Mouse (Mus musculus): ENCODE measurements around the gene Park7. TPM values are rescaled to one million over a fixed set of nuclear protein-coding genes. Genes with fewer than 3 reads are reported as not detected.
A peak's percentile ranks its signal among the peaks of the same experiment; 100 is the strongest.

Gene Park7
- polyA plus RNA-seq, 1 experiment from 2014 or later = 411 TPM

DNA sequence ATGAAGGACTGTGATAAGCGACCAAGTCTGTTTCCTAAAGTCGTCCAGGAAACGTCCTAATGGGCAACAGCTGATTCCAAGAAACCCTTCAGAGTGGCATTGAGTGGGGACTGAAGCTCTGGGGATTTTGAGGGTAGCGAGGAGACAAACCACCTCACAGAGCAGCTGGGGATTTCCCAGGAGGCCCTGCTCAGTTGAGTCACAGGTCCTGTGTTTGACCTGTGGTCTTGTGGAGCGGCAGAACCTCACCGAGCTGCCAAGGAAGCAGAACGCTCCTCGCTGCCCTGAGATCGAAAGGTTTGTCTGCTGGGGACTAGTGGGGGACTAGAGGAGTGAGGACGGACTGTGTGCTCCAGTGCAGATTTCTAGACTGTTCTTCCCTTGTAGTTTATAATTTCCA lies 13.6 kb upstream of the Park7 start:
- no peaks in the 10 kb centered on the region for H3K36me3 ChIP-seq
- ATAC-seq (ENCODE audit: low FRiP score, low read depth) = no peak
- no peaks in the 10 kb centered on the region; the same call in 1 of the 2 replicates for H3K9me3 ChIP-seq
- no peak overlapping the region for H3K27ac ChIP-seq
- no peak overlapping the region for H3K4me2 ChIP-seq (replicated peaks)
- H3K27me3 ChIP-seq = peaks cover 5% of the 10 kb centered on the region; the same call in 1 of the 2 replicates
- H3K9ac ChIP-seq = no peak overlapping the region; the same call in 1 of the 2 replicates
- no peak overlapping the region for H3K4me3 ChIP-seq
- 59% methylated on average over 10 of the region's 10 CpGs for WGBS
- no peaks in the 10 kb centered on the region for H3K4me1 ChIP-seq

DNA sequence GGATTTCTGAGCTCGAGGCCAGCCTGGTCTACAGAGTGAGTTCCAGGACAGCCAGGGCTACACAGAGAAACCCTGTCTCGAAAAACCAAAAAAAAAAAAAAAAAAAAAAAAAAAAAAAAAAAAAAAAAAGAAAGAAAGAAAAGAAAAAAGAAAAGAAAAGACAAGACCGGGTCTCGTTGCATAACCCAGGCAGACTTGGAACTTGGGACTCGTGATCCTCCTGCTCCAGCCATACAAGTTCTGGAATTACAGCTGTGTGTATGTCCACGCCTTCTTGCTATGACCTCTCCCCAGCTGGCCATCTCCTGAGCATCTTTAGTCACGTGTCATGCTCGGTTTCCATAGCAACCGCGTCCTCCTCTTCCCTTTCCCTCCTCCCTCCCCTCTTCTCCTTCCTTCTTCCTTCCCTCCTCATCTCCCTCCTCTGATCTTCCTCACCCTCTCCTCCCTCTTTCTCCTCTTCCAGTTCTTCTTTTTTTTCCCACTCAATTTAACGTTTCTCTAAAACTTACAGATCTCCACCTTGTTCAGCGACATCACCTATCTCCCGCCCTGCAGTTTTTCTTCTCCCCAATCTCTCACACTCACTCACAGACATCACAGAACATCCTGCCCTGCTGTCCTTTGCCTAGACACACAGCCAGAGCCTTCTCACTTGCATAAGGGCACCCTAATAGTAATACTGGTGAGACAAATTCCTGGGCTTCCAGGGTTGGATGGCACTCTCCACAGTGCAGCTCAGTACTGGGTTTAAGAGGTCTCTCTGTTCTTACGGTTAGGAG lies 12.9 kb upstream of the Park7 start:
- Histone ChIP-seq H3K4me2 (replicated peaks) (no peak overlapping the region), H3K9me3 (no peaks in the 10 kb centered on the region; the same call in 1 of the 2 replicates), H3K27me3 (peaks cover 5% of the 10 kb centered on the region; the same call in 1 of the 2 replicates), H3K4me3 (no peak overlapping the region), H3K4me1 (no peaks in the 10 kb centered on the region), H3K9ac (no peak overlapping the region), H3K27ac (no peak overlapping the region), H3K36me3 (no peaks in the 10 kb centered on the region)
- ATAC-seq (ENCODE audit: low FRiP score, low read depth) = no peak
- WGBS = 56% methylated on average over 14 of the region's 14 CpGs

DNA sequence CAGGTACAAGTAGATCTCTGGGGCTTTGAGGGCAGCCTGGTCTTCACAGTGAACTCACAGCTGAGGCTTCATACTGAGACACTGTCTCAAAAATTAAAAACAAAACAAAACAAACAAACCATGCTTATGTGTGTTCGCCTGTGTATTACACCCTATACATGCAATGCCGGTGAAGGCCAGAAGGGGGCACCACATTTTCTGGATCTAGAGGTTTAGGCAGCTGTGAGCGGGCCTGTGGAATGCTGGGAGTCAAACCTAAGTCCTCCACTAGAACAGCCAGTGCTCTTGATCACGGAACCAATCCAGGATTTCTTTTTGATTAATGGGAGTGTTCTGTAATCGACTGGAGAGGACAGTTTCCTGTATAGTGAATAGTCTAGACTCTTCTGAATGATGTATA lies 11.7 kb upstream of the Park7 start:
- no peak for ATAC-seq (ENCODE audit: low FRiP score, low read depth)
- WGBS = 55% methylated on average over 5 of the region's 5 CpGs
- Histone ChIP-seq H3K27me3 (peaks cover 5% of the 10 kb centered on the region; the same call in 1 of the 2 replicates), H3K4me3 (no peak overlapping the region), H3K27ac (no peak overlapping the region), H3K4me1 (no peaks in the 10 kb centered on the region), H3K4me2 (replicated peaks) (no peak overlapping the region), H3K36me3 (no peaks in the 10 kb centered on the region), H3K9ac (no peak overlapping the region), H3K9me3 (no peaks in the 10 kb centered on the region; the same call in 1 of the 2 replicates)

DNA sequence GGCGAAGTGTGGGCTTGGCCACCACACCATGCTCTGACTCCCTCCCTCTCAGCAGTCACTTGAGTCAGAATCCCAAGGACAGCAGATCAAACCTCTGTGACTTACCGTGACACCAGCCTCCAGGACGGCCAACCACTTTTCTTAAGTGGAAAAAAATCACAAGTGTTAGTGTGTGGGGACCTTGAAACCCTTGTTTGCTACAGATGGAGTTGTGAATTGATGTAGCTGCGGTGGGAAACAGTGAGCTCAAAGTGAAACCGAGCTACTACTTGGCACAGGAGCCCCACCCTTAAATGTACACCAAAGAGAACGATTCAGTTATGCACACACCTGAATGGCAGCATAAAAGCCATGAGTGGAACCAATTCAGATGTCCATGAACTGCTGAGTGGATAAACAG lies 10.7 kb upstream of the Park7 start:
- Histone ChIP-seq H3K4me2 (replicated peaks) (no peak overlapping the region), H3K9ac (no peak overlapping the region), H3K27me3 (peaks cover 5% of the 10 kb centered on the region; the same call in 1 of the 2 replicates), H3K4me3 (no peak overlapping the region), H3K27ac (no peak overlapping the region), H3K36me3 (no peaks in the 10 kb centered on the region), H3K4me1 (no peaks in the 10 kb centered on the region), H3K9me3 (no peaks in the 10 kb centered on the region; the same call in 1 of the 2 replicates)
- ATAC-seq (ENCODE audit: low FRiP score, low read depth) = no peak
- 82% methylated on average over 6 of the region's 6 CpGs for WGBS

DNA sequence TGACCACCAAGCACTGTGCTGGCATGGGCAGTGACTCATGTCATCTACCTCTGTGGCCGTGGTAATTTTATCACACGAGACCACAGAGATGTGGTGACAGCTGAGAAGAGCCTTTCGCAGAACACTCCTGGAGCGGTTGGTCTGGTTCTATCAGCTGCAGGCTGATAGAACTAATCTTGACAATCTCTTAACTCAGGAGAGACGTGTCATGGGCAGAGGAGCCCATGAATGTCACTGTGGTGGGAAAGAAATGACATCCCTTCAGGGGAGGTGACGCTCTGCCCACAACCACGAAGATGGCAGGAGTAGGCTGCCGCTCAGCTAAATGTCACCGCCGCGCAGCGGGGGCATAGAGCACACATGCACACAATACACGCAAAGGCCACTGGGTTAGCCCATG lies 10.1 kb upstream of the Park7 start:
- Histone ChIP-seq H3K4me2 (replicated peaks) (no peak overlapping the region), H3K4me1 (no peaks in the 10 kb centered on the region), H3K27me3 (peaks cover 5% of the 10 kb centered on the region; the same call in 1 of the 2 replicates), H3K36me3 (no peaks in the 10 kb centered on the region), H3K4me3 (no peak overlapping the region), H3K27ac (no peak overlapping the region), H3K9ac (no peak overlapping the region), H3K9me3 (no peaks in the 10 kb centered on the region; the same call in 1 of the 2 replicates)
- 81% methylated on average over 13 of the region's 13 CpGs for WGBS
- no peak for ATAC-seq (ENCODE audit: low FRiP score, low read depth)

DNA sequence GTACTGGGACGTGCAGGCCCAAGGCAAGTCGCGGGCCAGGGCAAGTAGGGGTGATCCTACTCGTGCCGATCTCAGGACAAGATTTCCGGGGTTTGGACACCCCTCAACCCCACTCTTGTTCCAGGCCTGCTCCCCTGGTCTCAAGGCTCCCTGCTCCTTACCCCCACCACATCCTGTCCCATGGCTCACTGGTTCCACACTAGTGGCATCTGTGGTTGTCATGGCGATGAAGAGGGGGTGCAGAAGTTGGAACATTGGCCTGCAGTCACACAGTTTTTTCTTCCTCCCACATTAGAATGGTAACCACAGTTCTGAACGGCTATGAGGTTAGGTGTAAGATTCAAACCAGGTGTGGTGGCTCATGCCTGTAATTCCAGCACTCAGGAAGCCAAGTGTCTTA lies 7.0 kb upstream of the Park7 start:
- Histone ChIP-seq H3K4me3 (no peak overlapping the region), H3K36me3 (no peaks in the 10 kb centered on the region), H3K27ac (no peak overlapping the region), H3K27me3 (no peaks in the 10 kb centered on the region), H3K9me3 (no peaks in the 10 kb centered on the region; the same call in 1 of the 2 replicates), H3K4me2 (replicated peaks) (no peak overlapping the region), H3K9ac (no peak overlapping the region), H3K4me1 (no peaks in the 10 kb centered on the region)
- WGBS = 74% methylated on average over 8 of the region's 8 CpGs
- no peak for ATAC-seq (ENCODE audit: low FRiP score, low read depth)

DNA sequence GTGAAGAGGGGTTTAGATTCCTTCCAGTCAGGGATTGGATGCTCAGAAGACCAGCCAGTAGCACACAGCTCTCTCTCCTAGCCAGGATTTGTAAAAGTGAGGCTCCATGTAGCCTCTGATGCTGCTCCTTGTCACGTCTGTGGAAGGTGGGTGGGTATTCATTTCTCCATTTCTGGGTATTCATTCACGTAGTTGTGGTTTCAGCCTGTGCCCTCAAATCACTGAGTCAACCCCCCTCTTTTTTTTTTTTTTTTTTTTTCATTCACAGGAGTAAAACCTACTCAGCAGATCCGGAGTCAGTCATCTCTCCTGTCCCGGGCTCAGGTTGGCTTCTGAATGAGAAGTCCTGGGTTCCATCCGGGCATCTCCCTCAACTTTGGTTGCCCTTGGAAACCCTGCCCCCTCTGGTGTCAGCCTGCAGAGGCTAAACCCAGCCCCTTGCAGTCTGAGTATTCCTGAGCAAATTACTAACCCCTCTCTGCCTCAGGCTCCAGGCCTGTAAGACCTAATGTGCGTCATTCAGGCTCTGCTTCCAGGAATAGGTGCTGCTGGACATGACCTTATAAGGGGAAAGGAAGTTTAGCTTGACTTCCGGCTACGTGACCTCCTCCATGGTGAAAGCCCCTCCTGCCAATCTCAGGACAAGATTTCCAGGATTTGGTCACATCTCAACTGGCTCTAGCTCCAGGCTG lies 3.2 kb upstream of the Park7 start:
- H3K36me3 ChIP-seq = no peaks in the 10 kb centered on the region
- no peak overlapping the region for H3K27ac ChIP-seq
- no peak for ATAC-seq (ENCODE audit: low FRiP score, low read depth)
- peaks cover 17% of the 10 kb centered on the region for H3K4me1 ChIP-seq
- H3K27me3 ChIP-seq = no peaks in the 10 kb centered on the region
- WGBS = 75% methylated on average over 8 of the region's 8 CpGs
- H3K9me3 ChIP-seq = no peaks in the 10 kb centered on the region
- H3K4me3 ChIP-seq = no peak overlapping the region
- no peak overlapping the region for H3K4me2 ChIP-seq (replicated peaks)
- H3K9ac ChIP-seq = no peak overlapping the region

DNA sequence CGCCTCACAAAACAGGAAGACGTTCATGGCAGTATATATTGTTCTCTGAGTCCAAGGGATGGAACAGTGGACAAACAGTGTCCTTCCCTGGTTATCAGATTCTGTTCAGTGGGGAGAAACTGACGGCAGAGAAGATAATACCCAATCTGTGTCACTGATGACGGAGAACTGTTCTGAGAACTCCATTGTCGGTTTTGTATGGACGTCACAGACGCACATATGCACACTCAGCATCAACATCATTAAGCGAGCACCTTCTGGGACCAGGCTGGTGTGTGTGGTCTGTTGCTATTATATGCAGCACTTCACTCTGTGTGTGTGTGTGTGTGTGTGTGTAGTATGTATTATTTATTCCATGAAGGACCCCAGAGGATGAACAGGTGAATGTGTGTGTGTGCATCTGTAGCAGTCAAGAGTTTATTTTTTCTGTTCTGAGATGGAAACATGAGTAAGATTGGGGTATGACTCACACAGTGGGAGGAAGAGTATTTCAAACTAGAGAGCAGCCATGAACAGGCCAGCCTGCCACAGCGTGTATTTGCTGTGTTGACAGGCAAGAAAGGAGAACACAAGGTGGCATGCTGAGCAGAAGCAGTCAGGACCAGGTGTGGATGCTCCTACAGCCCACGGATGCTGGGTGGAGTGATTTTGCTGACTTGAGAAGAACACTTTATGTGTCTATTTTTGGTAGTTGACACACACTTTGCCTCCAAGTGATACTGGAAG lies 1.1 kb upstream of the Park7 start:
- Histone ChIP-seq H3K36me3 (no peaks in the 10 kb centered on the region), H3K27me3 (no peaks in the 10 kb centered on the region), H3K4me1 (peaks cover 17% of the 10 kb centered on the region), H3K9ac (peak overlapping the region; percentile 84), H3K27ac (no peak overlapping the region), H3K4me3 (peak overlapping the region; percentile 69), H3K9me3 (no peaks in the 10 kb centered on the region), H3K4me2 (replicated peaks) (peak overlapping the region; percentile 77)
- ATAC-seq (ENCODE audit: low FRiP score, low read depth) = no peak
- WGBS = 67% methylated on average over 10 of the region's 10 CpGs

DNA sequence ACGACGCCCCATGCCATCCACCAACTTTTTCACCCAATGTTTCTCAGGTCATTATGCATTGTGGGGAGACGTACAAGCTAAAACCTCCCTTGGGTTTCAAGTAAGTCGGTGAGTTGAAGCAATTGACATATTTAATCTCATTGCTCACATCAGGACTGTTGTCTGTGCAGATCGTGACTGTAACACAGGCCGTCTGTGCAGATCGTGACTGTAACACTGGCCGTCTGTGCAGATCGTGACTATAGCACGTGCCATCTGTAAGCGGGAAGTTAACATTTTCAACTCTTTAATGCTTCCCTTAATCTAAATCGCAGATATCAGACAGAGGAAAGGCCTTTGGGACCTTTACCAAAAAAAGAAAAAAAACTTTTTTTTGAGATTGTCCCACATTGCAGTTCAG lies 494 bp downstream of the Park7 start:
- Histone ChIP-seq H3K4me2 (replicated peaks) (peak overlapping the region; percentile 77), H3K27ac (peak overlapping the region; percentile 82; the same call in 1 of the 2 replicates), H3K9ac (peak overlapping the region; percentile 76), H3K27me3 (no peaks in the 10 kb centered on the region), H3K4me1 (peaks cover 21% of the 10 kb centered on the region), H3K9me3 (no peaks in the 10 kb centered on the region), H3K4me3 (peak overlapping the region; percentile 69), H3K36me3 (no peaks in the 10 kb centered on the region)
- no peak for ATAC-seq (ENCODE audit: low FRiP score, low read depth)
- 18% methylated on average over 12 of the region's 12 CpGs for WGBS

DNA sequence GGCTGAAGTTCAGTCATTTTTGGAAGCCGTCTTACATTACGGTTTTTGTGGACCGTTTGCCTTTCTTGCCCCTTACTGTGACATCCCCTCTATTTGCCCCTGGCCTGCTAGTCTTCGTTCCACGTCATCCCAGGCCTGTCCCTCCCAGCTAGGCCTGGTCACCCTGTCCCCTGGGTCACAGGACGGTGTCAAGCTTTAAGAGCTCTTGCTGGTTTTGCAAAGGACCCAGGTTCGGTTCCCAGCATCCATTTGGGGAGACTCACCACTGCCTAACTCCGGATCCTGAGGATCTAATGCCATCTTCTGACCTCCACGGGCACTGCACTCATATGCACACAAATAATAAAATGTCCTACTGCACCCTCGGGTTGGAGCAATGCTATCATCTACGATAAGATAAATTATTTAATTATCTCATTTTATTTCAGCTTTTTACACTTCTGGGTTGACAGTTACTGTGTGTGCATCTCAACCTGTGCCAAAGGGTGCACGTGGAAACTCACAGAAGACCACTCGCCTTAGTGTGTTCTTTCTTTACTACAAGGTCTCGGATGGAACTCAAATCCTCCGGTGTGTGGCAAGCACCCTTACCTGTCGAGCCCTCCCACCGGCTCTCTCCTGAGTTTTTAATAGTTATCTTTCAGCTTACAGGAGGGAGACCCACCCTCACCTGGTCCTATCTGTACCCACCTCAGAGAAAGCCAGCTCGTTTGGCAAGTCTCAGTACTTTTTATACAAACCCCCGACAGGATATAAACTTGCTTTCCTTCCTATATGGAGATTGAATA lies 3.9 kb downstream of the Park7 start:
- Histone ChIP-seq H3K4me1 (peaks cover 27% of the 10 kb centered on the region), H3K27me3 (no peaks in the 10 kb centered on the region), H3K27ac (peak overlapping the region; percentile 34), H3K9me3 (no peaks in the 10 kb centered on the region), H3K36me3 (peaks cover 20% of the 10 kb centered on the region), H3K9ac (peak overlapping the region; percentile 35; the same call in 1 of the 2 replicates), H3K4me3 (peak overlapping the region; percentile 89), H3K4me2 (replicated peaks) (peak overlapping the region; percentile 83)
- no peak for ATAC-seq (ENCODE audit: low FRiP score, low read depth)
- 85% methylated on average over 19 of the region's 19 CpGs for WGBS

DNA sequence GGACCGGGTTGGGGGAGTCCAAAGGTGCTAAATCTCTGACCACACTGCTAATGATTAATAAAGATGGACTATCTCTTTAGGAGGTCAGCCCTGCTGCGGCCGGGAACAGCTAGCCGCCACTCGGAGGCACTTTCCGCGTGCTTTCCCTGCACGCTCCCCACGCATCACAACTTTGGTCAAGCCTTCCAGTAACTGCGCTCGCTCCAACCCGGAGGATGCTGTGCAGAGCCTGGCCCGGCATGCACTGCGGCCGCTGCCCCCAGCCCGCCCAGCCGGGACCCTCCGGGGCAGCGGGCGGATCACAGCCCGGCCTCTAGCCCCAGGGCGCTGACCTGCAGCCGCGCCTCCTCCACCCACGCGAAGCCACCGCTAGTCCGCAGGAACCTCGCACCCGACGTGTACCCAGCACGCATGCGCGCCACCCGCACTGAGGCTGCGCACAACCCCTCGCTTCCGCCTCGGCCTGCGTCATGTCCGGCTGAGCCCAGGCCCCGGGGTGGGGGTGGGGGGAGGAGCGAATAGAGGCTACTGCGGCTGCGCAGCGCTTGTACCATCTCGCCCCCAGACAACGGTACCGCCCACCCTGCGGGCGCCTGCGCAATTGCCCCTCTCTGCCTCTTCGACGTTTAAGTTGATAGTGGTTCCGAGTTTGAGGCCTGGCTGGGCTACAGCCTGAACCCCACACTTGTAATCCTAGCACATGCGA lies 4.6 kb downstream of the Park7 start:
- no peaks in the 10 kb centered on the region for H3K27me3 ChIP-seq
- peak overlapping the region; percentile 83 for H3K4me2 ChIP-seq (replicated peaks)
- peak overlapping the region; percentile 89 for H3K4me3 ChIP-seq
- H3K4me1 ChIP-seq = peaks cover 21% of the 10 kb centered on the region
- H3K27ac ChIP-seq = peak overlapping the region; percentile 61
- WGBS = under 1% methylated on average over 56 of the region's 56 CpGs
- ATAC-seq (ENCODE audit: low FRiP score, low read depth) = peak; percentile 92
- H3K9me3 ChIP-seq = no peaks in the 10 kb centered on the region
- peak overlapping the region; percentile 94 for H3K9ac ChIP-seq
- H3K36me3 ChIP-seq = peaks cover 26% of the 10 kb centered on the region

All from limb, embryonic 13.5 days (tissue).